Mouse (Mus musculus) intestine, embryonic 14.5 days (tissue): ENCODE results near the gene Mms19. TPM values are rescaled to one million over a fixed set of nuclear protein-coding genes. Genes with fewer than 3 reads are reported as not detected.
A peak's percentile ranks its signal among the peaks of the same experiment; 100 is the strongest.

Experiments used
- ATAC-seq: fragments of 200-750 bp; cut with Nextera tagmentation; replicated peaks from 2 replicates; pipeline ENCODE4 v1.8.0; 2017; ENCODE audit warnings: low read depth, moderate number of reproducible peaks, moderate TSS enrichment, moderate library complexity; ENCODE audit not compliant: low FRiP score, low TSS enrichment
- DNase-seq: peaks from one replicate; pipeline ENCODE4 v3.0.0-alpha.2; 2018; ENCODE audit warnings: low spot score
- H3K27ac ChIP-seq: fragments of 300-500 bp; sonication (generic); 2 replicates; pipeline ENCODE4 v1.5.1; 2014; ENCODE audit warnings: low read depth, mild to moderate bottlenecking, control low read depth
- H3K27me3 ChIP-seq: fragments of 300-500 bp; sonication (generic); replicated peaks from 2 replicates; pipeline ENCODE4 v1.6.1; 2014; ENCODE audit warnings: low read length, control low read depth; ENCODE audit not compliant: control insufficient read depth, insufficient read depth
- H3K36me3 ChIP-seq: fragments of 300-500 bp; sonication (generic); 2 replicates; pipeline ENCODE4 v1.6.1; 2014; ENCODE audit warnings: low read length, control low read depth; ENCODE audit not compliant: control insufficient read depth, insufficient read depth
- H3K4me1 ChIP-seq: fragments of 300-500 bp; sonication (generic); replicated peaks from 2 replicates; pipeline ENCODE4 v1.6.1; 2014; ENCODE audit warnings: low read length, control low read depth, mixed read lengths; ENCODE audit not compliant: control insufficient read depth, insufficient read depth
- H3K4me2 ChIP-seq: fragments of 300-500 bp; sonication (generic); 2 replicates; pipeline ENCODE4 v1.6.1; 2014; ENCODE audit warnings: low read length
- H3K4me3 ChIP-seq: fragments of 300-500 bp; sonication (generic); 2 replicates; pipeline ENCODE4 v1.5.1; 2014; ENCODE audit warnings: low read depth, low read length, control low read depth, mixed read lengths
- H3K9ac ChIP-seq: fragments of 300-500 bp; sonication (generic); 2 replicates; pipeline ENCODE4 v1.6.1; 2014; ENCODE audit warnings: mild to moderate bottlenecking, low read length
- H3K9me3 ChIP-seq: fragments of 300-500 bp; sonication (generic); 2 replicates; pipeline ENCODE4 v1.6.1; 2016; ENCODE audit warnings: low read length, control low read depth; ENCODE audit not compliant: control insufficient read depth
- WGBS: fragments of 180-500 bp; shearing (Covaris S2); extraction: QIAGEN DNeasy Blood & Tissue Kit; methylation state at CpG from one replicate; pipeline ENCODE4 v1.1.7; 2014; 5-methylcytosine and 5-hydroxymethylcytosine counted together
- polyA plus RNA-seq: library from polyadenylated mRNA; unstranded; fragments of >200 nt; fragmentation: Nextera tagmentation; extraction: Ambion mirVana; gene quantifications from 2 replicates; pipeline ENCODE4 v1.2.1, GENCODE M21; 2014

Mms19 gene
- polyA plus RNA-seq, 1 experiment from 2014 or later, result 36.3 TPM

DNA sequence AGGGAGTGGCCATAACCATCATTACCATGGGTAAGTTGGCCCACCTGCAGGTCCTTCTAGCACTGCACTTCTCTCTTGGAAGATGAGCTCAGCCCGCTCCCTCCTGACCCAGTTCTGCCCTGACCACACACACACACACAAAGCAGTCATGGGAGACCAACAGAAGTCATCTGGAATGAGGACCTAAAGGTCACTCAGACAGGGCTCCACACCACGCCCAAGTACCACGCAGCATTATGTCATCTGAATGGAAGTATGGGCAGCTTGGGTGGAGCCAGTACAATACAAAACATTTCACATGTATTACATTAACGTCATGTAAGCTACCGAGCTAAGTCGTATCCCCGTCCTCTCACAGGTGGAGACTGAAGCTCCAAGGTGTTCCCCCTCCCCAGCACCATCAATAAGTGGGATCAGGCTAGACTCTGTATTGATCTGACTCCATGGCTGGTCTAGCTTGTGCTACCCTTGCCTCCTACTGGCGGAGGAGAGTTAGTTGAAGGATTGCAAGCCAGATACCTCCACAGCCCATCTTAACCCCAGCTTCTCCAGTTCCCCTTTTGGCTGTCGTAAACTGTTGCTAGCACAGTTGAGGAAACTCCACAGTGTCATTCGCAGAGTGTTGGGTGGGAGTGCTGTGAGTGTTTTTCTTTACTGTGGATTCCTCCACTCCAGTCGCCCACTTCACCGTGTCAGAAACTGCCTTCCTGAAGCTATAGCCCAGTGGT is 20.5 kb upstream of the Mms19 start:
- no peaks in the 10 kb centered on the region for H3K9me3 ChIP-seq
- H3K27me3 ChIP-seq, result no peaks in the 10 kb centered on the region
- 88% methylated on average over 12 of the region's 12 CpGs for WGBS
- no peaks in the 10 kb centered on the region for H3K36me3 ChIP-seq
- peaks cover 22% of the 10 kb centered on the region for H3K4me1 ChIP-seq
- H3K4me2 ChIP-seq, result no peak overlapping the region
- H3K4me3 ChIP-seq, result no peak overlapping the region
- ATAC-seq (no peak), DNase-seq (no peak)
- H3K27ac ChIP-seq, result peak overlapping the region; percentile 82
- no peak overlapping the region for H3K9ac ChIP-seq

DNA sequence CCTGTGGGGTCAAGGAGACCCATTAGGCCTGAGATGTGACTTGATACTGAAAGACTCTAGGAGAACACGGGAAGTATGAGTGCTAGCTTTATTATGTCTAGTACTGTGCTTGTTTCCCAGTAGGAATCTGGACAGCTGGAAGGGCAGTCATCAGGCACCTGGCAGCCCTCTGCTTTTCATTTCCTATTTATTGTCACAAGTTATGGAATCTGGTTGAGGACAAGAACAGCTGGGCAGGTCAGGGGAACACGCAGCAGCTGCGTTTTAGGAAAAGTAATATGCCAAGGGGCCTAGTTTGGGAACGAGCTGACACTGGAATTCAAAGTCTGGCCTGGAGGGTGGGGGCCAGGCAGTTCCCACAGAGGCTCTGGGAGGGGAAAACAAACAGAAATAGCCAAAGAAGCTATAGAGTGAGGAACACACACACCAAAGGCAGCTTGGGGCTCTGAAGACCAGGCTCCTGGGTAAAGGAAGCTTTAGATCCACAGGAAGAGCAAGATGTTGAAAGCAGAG is 19.5 kb upstream of the Mms19 start:
- no peak for DNase-seq

GRCm38 (mm10) chr19:41999688-42000283 is 18.8 kb upstream of the Mms19 start:
- no peak overlapping the region for H3K4me2 ChIP-seq
- H3K27me3 ChIP-seq, result no peaks in the 10 kb centered on the region
- no peak overlapping the region for H3K9ac ChIP-seq
- H3K36me3 ChIP-seq, result no peaks in the 10 kb centered on the region
- ATAC-seq (no peak), DNase-seq (no peak)
- peaks cover 22% of the 10 kb centered on the region for H3K4me1 ChIP-seq
- no peaks in the 10 kb centered on the region for H3K9me3 ChIP-seq
- peak overlapping the region; percentile 82 for H3K27ac ChIP-seq
- no peak overlapping the region for H3K4me3 ChIP-seq
- 88% methylated on average over 4 of the region's 4 CpGs for WGBS

More for the DNA sequence above, 19.5 kb upstream of the Mms19 start:
- no peaks in the 10 kb centered on the region for H3K27me3 ChIP-seq
- peak overlapping the region; percentile 82 for H3K27ac ChIP-seq
- H3K36me3 ChIP-seq, result no peaks in the 10 kb centered on the region
- no peak for ATAC-seq
- WGBS, result 30% methylated on average over 4 of the region's 4 CpGs
- no peak overlapping the region for H3K4me2 ChIP-seq
- no peak overlapping the region for H3K4me3 ChIP-seq
- H3K9ac ChIP-seq, result no peak overlapping the region
- no peaks in the 10 kb centered on the region for H3K9me3 ChIP-seq
- H3K4me1 ChIP-seq, result peaks cover 22% of the 10 kb centered on the region

GRCm38 (mm10) chr19:41998770-41999548 is 18.0 kb upstream of the Mms19 start:
- Histone ChIP-seq H3K27ac (no peak overlapping the region), H3K9ac (no peak overlapping the region), H3K4me1 (peaks cover 19% of the 10 kb centered on the region), H3K4me2 (no peak overlapping the region), H3K9me3 (no peaks in the 10 kb centered on the region), H3K4me3 (no peak overlapping the region), H3K36me3 (no peaks in the 10 kb centered on the region), H3K27me3 (no peaks in the 10 kb centered on the region)
- ATAC-seq (no peak), DNase-seq (no peak)
- 86% methylated on average over 9 of the region's 9 CpGs for WGBS

DNA sequence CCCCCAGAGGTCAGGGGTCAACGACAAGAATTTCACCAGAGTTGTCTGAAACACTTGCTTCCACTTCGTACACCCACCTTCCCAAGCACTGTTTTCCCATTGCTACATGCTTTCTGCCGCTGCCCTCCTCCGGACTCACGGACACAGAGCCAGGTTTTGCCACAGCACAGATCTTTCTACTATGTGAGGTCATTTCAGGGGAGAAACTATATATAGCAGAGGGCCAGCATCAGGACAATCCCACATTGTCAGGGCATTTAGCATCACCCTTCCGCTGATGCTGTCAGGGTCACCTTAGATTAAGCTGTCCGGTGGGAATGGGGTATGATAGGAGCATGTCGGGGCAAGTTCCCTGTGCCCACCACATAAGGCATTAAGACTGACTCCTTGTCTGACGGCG is 16.1 kb upstream of the Mms19 start:
- H3K27ac ChIP-seq, result no peak overlapping the region

GRCm38 (mm10) chr19:41995483-41995882 is 14.5 kb upstream of the Mms19 start:
- no peaks in the 10 kb centered on the region for H3K9me3 ChIP-seq
- no peak overlapping the region for H3K27ac ChIP-seq
- H3K27me3 ChIP-seq, result no peaks in the 10 kb centered on the region
- H3K9ac ChIP-seq, result no peak overlapping the region
- no peak overlapping the region for H3K4me2 ChIP-seq
- peaks cover 8% of the 10 kb centered on the region for H3K4me1 ChIP-seq
- no peak overlapping the region for H3K4me3 ChIP-seq
- WGBS, result 53% methylated on average over 1 of the region's 1 CpGs
- ATAC-seq, result no peak
- H3K36me3 ChIP-seq, result no peaks in the 10 kb centered on the region
- DNase-seq, result no peak

More for the DNA sequence above, 16.1 kb upstream of the Mms19 start:
- DNase-seq (no peak), ATAC-seq (no peak)
- Histone ChIP-seq H3K4me3 (no peak overlapping the region), H3K9ac (no peak overlapping the region), H3K4me1 (peaks cover 19% of the 10 kb centered on the region), H3K36me3 (no peaks in the 10 kb centered on the region), H3K4me2 (no peak overlapping the region), H3K9me3 (no peaks in the 10 kb centered on the region), H3K27me3 (no peaks in the 10 kb centered on the region)
- 77% methylated on average over 10 of the region's 10 CpGs for WGBS

GRCm38 (mm10) chr19:41994023-41994422 is 13.1 kb upstream of the Mms19 start:
- Histone ChIP-seq H3K9me3 (no peaks in the 10 kb centered on the region), H3K4me1 (no peaks in the 10 kb centered on the region), H3K4me3 (no peak overlapping the region), H3K9ac (no peak overlapping the region), H3K4me2 (no peak overlapping the region), H3K27me3 (no peaks in the 10 kb centered on the region), H3K36me3 (no peaks in the 10 kb centered on the region), H3K27ac (no peak overlapping the region)
- 89% methylated on average over 7 of the region's 7 CpGs for WGBS
- ATAC-seq (no peak), DNase-seq (no peak)

- H3K27ac ChIP-seq, result no peak overlapping the region
- no peaks in the 10 kb centered on the region for H3K36me3 ChIP-seq
- H3K9me3 ChIP-seq, result no peaks in the 10 kb centered on the region
- H3K9ac ChIP-seq, result no peak overlapping the region
- 42% methylated on average over 6 of the region's 6 CpGs for WGBS
- no peaks in the 10 kb centered on the region for H3K4me1 ChIP-seq
- H3K4me2 ChIP-seq, result no peak overlapping the region
- H3K27me3 ChIP-seq, result no peaks in the 10 kb centered on the region
- no peak overlapping the region for H3K4me3 ChIP-seq
- ATAC-seq, result no peak
- no peak for DNase-seq
These were observed 12.5 kb upstream of the Mms19 start for GRCm38 (mm10) chr19:41993484-41993883.
